Mouse (Mus musculus) midbrain, embryonic 16.5 days (tissue): ENCODE measurements at regions not wholly inside any gene's neighbourhood (a gene's known extent, or its start where the extent isn't known, plus 50 kb on each side); places are given as distances from the start of the nearest gene placed in this dataset.

Source experiments
- ATAC-seq: fragments of 200-750 bp; cut with Nextera tagmentation; 2 replicates; pipeline ENCODE4 v1.8.0; 2017; ENCODE audit warnings: moderate TSS enrichment
- H3K27ac ChIP-seq: fragments of 300-500 bp; sonication (generic); 2 replicates; pipeline ENCODE4 v1.5.1; 2014; ENCODE audit warnings: mild to moderate bottlenecking, low read length, mixed read lengths
- H3K27me3 ChIP-seq: fragments of 300-500 bp; sonication (generic); 2 replicates; pipeline ENCODE4 v1.6.1; 2014; ENCODE audit warnings: low read depth, low read length, mixed read lengths; ENCODE audit not compliant: control insufficient read depth, insufficient read depth
- H3K36me3 ChIP-seq: fragments of 300-500 bp; sonication (generic); 2 replicates; pipeline ENCODE4 v1.6.1; 2014; ENCODE audit warnings: mild to moderate bottlenecking, low read length, moderate library complexity, mixed read lengths; ENCODE audit not compliant: control insufficient read depth, insufficient read depth
- H3K4me1 ChIP-seq: fragments of 300-500 bp; sonication (generic); 2 replicates; pipeline ENCODE4 v1.6.1; 2014; ENCODE audit warnings: mild to moderate bottlenecking, low read length, mixed read lengths; ENCODE audit not compliant: control insufficient read depth, insufficient read depth
- H3K4me2 ChIP-seq: fragments of 300-500 bp; sonication (generic); 2 replicates; pipeline ENCODE4 v1.6.1; 2014; ENCODE audit warnings: mild to moderate bottlenecking, low read length, mixed read lengths
- H3K4me3 ChIP-seq: fragments of 300-500 bp; sonication (generic); 2 replicates; pipeline ENCODE4 v1.5.1; 2014; ENCODE audit warnings: low read depth, mild to moderate bottlenecking, low read length, moderate library complexity, mixed read lengths
- H3K9ac ChIP-seq: fragments of 300-500 bp; sonication (generic); 2 replicates; pipeline ENCODE4 v1.6.1; 2014; ENCODE audit warnings: low read depth, low read length, mixed read lengths
- H3K9me3 ChIP-seq: fragments of 300-500 bp; sonication (generic); replicated peaks from 2 replicates; pipeline ENCODE4 v1.6.1; 2014; ENCODE audit warnings: mild to moderate bottlenecking, low read length, mixed read lengths; ENCODE audit not compliant: control insufficient read depth, poor library complexity, severe bottlenecking
- WGBS: fragments of 180-500 bp; shearing (Covaris S2); extraction: QIAGEN DNeasy Blood & Tissue Kit; methylation state at CpG from one replicate; pipeline ENCODE4 v1.1.7; 2014; 5-methylcytosine and 5-hydroxymethylcytosine counted together

GRCm38 (mm10) chr1:165036631-165037030 is 101.3 kb upstream of the Xcl1 start:
- no peak for ATAC-seq
- Histone ChIP-seq H3K36me3 (no peaks in the 10 kb centered on the region), H3K4me2 (no peak overlapping the region), H3K9ac (no peak overlapping the region), H3K27ac (no peak overlapping the region), H3K9me3 (no peaks in the 10 kb centered on the region), H3K4me3 (no peak overlapping the region), H3K4me1 (peaks cover 2% of the 10 kb centered on the region; the same call in 1 of the 2 replicates), H3K27me3 (no peaks in the 10 kb centered on the region)
- WGBS, result 69% methylated on average over 3 of the region's 3 CpGs

- H3K27me3 ChIP-seq, result no peaks in the 10 kb centered on the region
- 0 out of 2 replicates have a peak, but pooled peaks cover 2% of the 10 kb centered on the region for H3K4me1 ChIP-seq
- no peak overlapping the region for H3K27ac ChIP-seq
- 86% methylated on average over 1 of the region's 1 CpGs for WGBS
- H3K9me3 ChIP-seq, result no peaks in the 10 kb centered on the region
- no peaks in the 10 kb centered on the region for H3K36me3 ChIP-seq
- ATAC-seq, result peak; percentile 8; the same call in 1 of the 2 replicates
- H3K4me3 ChIP-seq, result no peak overlapping the region
- H3K9ac ChIP-seq, result no peak overlapping the region
- H3K4me2 ChIP-seq, result no peak overlapping the region
Measured at GRCm38 (mm10) chr1:165035618-165036017, 100.3 kb upstream of the Xcl1 start.

- no peak overlapping the region for H3K9ac ChIP-seq
- WGBS, result 73% methylated on average over 10 of the region's 10 CpGs
- H3K27me3 ChIP-seq, result no peaks in the 10 kb centered on the region
- no peak overlapping the region for H3K27ac ChIP-seq
- no peak overlapping the region for H3K4me3 ChIP-seq
- peaks cover 10% of the 10 kb centered on the region for H3K4me1 ChIP-seq
- H3K9me3 ChIP-seq, result no peaks in the 10 kb centered on the region
- no peak for ATAC-seq
- H3K4me2 ChIP-seq, result no peak overlapping the region
- no peaks in the 10 kb centered on the region for H3K36me3 ChIP-seq
Measured at GRCm38 (mm10) chr1:165020960-165021563, 85.7 kb upstream of the Xcl1 start.

GRCm38 (mm10) chr1:165018692-165019309 is 83.5 kb upstream of the Xcl1 start:
- no peaks in the 10 kb centered on the region for H3K9me3 ChIP-seq
- no peaks in the 10 kb centered on the region for H3K36me3 ChIP-seq
- no peaks in the 10 kb centered on the region for H3K27me3 ChIP-seq
- H3K4me1 ChIP-seq, result peaks cover 10% of the 10 kb centered on the region
- H3K4me2 ChIP-seq, result peak overlapping the region; percentile 51
- H3K27ac ChIP-seq, result peak overlapping the region; percentile 69
- H3K4me3 ChIP-seq, result peak overlapping the region; percentile 38
- ATAC-seq, result peak; percentile 97
- H3K9ac ChIP-seq, result peak overlapping the region; percentile 51
- WGBS, result 16% methylated on average over 16 of the region's 16 CpGs

- no peak overlapping the region for H3K9ac ChIP-seq
- 0 out of 2 replicates have a peak overlapping the region, but pooled peaks have one; percentile 38 for H3K4me3 ChIP-seq
- H3K4me1 ChIP-seq, result peaks cover 10% of the 10 kb centered on the region
- peak overlapping the region; percentile 69 for H3K27ac ChIP-seq
- peak overlapping the region; percentile 51; the same call in 1 of the 2 replicates for H3K4me2 ChIP-seq
- 74% methylated on average over 4 of the region's 4 CpGs for WGBS
- no peaks in the 10 kb centered on the region for H3K36me3 ChIP-seq
- peak; percentile 58 for ATAC-seq
- no peaks in the 10 kb centered on the region for H3K9me3 ChIP-seq
- no peaks in the 10 kb centered on the region for H3K27me3 ChIP-seq
Measured at GRCm38 (mm10) chr1:165018236-165018635, 82.9 kb upstream of the Xcl1 start.

GRCm38 (mm10) chr1:165017793-165018192 is 82.5 kb upstream of the Xcl1 start:
- Histone ChIP-seq H3K27me3 (no peaks in the 10 kb centered on the region), H3K27ac (peak overlapping the region; percentile 69), H3K4me2 (no peak overlapping the region), H3K36me3 (no peaks in the 10 kb centered on the region), H3K9ac (no peak overlapping the region), H3K9me3 (no peaks in the 10 kb centered on the region), H3K4me3 (no peak overlapping the region), H3K4me1 (peaks cover 10% of the 10 kb centered on the region)
- WGBS, result 22% methylated on average over 6 of the region's 6 CpGs
- ATAC-seq, result peak; percentile 63

GRCm38 (mm10) chr1:165014328-165014727 is 79.0 kb upstream of the Xcl1 start:
- WGBS, result 86% methylated on average over 1 of the region's 1 CpGs
- Histone ChIP-seq H3K4me1 (peaks cover 6% of the 10 kb centered on the region), H3K36me3 (no peaks in the 10 kb centered on the region), H3K9me3 (no peaks in the 10 kb centered on the region), H3K27me3 (no peaks in the 10 kb centered on the region), H3K27ac (no peak overlapping the region), H3K4me2 (no peak overlapping the region), H3K4me3 (no peak overlapping the region), H3K9ac (no peak overlapping the region)
- ATAC-seq, result no peak

- ATAC-seq, result no peak
- no peak overlapping the region for H3K4me3 ChIP-seq
- peaks cover 6% of the 10 kb centered on the region; the same call in 1 of the 2 replicates for H3K4me1 ChIP-seq
- H3K4me2 ChIP-seq, result no peak overlapping the region
- no peaks in the 10 kb centered on the region for H3K27me3 ChIP-seq
- 87% methylated on average over 2 of the region's 2 CpGs for WGBS
- no peaks in the 10 kb centered on the region for H3K9me3 ChIP-seq
- H3K36me3 ChIP-seq, result no peaks in the 10 kb centered on the region
- no peak overlapping the region for H3K9ac ChIP-seq
- no peak overlapping the region for H3K27ac ChIP-seq
Measured at GRCm38 (mm10) chr1:165013428-165013827, 78.1 kb upstream of the Xcl1 start.

GRCm38 (mm10) chr1:165012376-165012775 is 77.0 kb upstream of the Xcl1 start:
- H3K9ac ChIP-seq, result no peak overlapping the region
- H3K27ac ChIP-seq, result no peak overlapping the region
- H3K4me1 ChIP-seq, result no peaks in the 10 kb centered on the region
- no peak for ATAC-seq
- no peaks in the 10 kb centered on the region for H3K27me3 ChIP-seq
- no peaks in the 10 kb centered on the region for H3K9me3 ChIP-seq
- no peak overlapping the region for H3K4me2 ChIP-seq
- WGBS, result 88% methylated on average over 3 of the region's 3 CpGs
- H3K4me3 ChIP-seq, result no peak overlapping the region
- no peaks in the 10 kb centered on the region for H3K36me3 ChIP-seq
